Mouse (Mus musculus): ENCODE measurements around the gene Dhdds.

Gene Dhdds

GRCm38 (mm10) chr4:133943791-133944190 lies 56.9 kb downstream of the Dhdds start:
- no peak for DNase-seq (ENCODE audit: low spot score)

- DNase-seq (ENCODE audit: low spot score) = no peak
These were observed 58.0 kb downstream of the Dhdds start for GRCm38 (mm10) chr4:133942679-133943078.

GRCm38 (mm10) chr4:133941576-133941975 lies 59.1 kb downstream of the Dhdds start:
- no peak for DNase-seq (ENCODE audit: low spot score)

GRCm38 (mm10) chr4:133940386-133941260 lies 60.1 kb downstream of the Dhdds start:
- DNase-seq (ENCODE audit: low spot score) = no peak

- no peak for DNase-seq (ENCODE audit: low spot score)
These were observed 62.6 kb downstream of the Dhdds start for GRCm38 (mm10) chr4:133938077-133938476.

GRCm38 (mm10) chr4:133931785-133932184 lies 68.9 kb downstream of the Dhdds start:
- no peak for DNase-seq (ENCODE audit: low spot score)

GRCm38 (mm10) chr4:133931349-133931748 lies 69.4 kb downstream of the Dhdds start:
- DNase-seq (ENCODE audit: low spot score) = no peak

GRCm38 (mm10) chr4:133929278-133929670 lies 71.4 kb downstream of the Dhdds start:
- no peak for DNase-seq (ENCODE audit: low spot score)

GRCm38 (mm10) chr4:133928576-133929277 lies 72.0 kb downstream of the Dhdds start:
- DNase-seq (ENCODE audit: low spot score) = no peak

GRCm38 (mm10) chr4:133925204-133925603 lies 75.5 kb downstream of the Dhdds start:
- no peak for DNase-seq (ENCODE audit: low spot score)

GRCm38 (mm10) chr4:133923743-133924142 lies 77.0 kb downstream of the Dhdds start:
- DNase-seq (ENCODE audit: low spot score) = no peak

Measured in layer of hippocampus, adult 9-10 months (tissue).